Mouse (Mus musculus) ES-Bruce4 (cell line): Measurements from ENCODE around the gene Myod1.

Source experiments
- CTCF ChIP-seq: IDR thresholded peaks from one replicate; pipeline ENCODE4 v1.8.1; 2011; ENCODE audit warnings: low read depth, low read length
- POLR2A ChIP-seq: IDR thresholded peaks from one replicate; pipeline ENCODE4 v1.8.1; 2011; ENCODE audit warnings: low read length; ENCODE audit not compliant: insufficient read depth

DNA sequence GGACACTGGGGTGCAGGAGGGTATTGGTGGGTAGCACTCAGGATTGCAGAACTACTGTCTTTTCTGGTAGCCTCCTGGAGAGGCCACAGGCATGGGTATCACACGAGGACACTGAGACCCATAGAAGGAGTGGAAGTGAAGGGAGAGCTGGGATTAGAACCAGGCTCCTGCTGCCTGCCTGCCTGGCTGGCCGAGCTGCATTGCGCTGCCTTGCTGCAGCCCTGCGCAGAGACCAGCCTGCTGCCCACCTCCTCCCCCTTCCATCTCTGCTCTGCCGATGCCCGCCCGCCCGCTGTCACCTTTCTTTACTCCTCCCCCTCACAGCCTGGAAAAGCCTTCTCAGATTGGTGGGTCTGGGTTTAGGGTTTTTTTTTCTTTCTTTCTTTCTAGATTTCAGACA, 24.1 kb downstream of the Myod1 start:
- TF ChIP-seq CTCF (no peak), POLR2A (no peak)
